Mouse (Mus musculus): ENCODE results near the gene Mpv17l2. TPM values are rescaled to one million over a fixed set of nuclear protein-coding genes. Genes with fewer than 3 reads are reported as not detected.
A peak's percentile ranks its signal among the peaks of the same experiment; 100 is the strongest.

The Mpv17l2 gene
- polyA plus RNA-seq, 1 experiment, result 61.6 TPM

DNA sequence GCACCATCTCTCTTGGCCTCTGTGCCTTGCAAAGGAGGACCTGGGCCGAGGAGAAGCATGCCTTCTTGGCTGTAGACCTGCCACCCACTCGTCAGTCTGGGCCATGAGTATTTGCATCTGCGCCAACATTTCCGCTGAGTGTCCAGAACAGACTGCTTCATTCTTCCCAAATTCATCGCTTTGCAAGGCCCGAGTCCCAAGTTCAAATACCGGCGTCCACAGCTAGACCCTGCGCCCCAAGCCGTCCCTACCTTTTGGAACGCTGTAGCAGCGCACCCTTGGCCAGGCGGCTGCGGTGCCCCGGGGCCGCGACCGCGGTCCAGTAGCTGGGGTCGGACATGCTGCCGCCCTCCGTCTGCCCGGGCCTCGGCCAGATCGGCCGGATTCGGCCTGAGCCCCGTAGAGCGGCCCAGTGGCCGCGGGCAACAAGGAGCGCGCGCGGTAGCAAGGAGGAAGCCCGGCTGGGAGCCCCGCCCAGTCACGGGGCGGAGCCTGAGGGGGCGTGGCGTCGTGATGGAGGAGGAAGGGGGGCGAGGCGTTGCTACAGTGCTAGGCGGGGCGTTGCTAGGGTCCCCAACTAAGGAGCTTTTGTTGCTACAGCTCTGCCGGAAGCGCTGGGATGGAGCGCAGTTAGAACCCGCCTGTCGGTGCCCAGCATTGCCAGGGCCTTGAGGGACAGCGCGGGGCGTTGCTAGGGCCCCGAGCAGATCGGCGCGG is 31.4 kb upstream of the Mpv17l2 start:
- peak; percentile 99 for DNase-seq
- peak overlapping the region; percentile 69 for H3K4me3 ChIP-seq (replicated peaks; ENCODE audit: extremely low read depth, low read depth, low read length)
- H3K4me1 ChIP-seq (ENCODE audit: control insufficient read depth, insufficient read depth, low read length), result peaks cover 16% of the 10 kb centered on the region
- WGBS, result under 1% methylated on average over 57 of the region's 58 CpGs
- TF ChIP-seq CTCF (IDR thresholded peaks at IDR 0.05; ENCODE audit: insufficient read depth, low read length) (no peak), POLR2A (IDR thresholded peaks at IDR 0.05; ENCODE audit: borderline replicate concordance, extremely low read depth, low read depth, low read length) (peak; percentile 70)

DNA sequence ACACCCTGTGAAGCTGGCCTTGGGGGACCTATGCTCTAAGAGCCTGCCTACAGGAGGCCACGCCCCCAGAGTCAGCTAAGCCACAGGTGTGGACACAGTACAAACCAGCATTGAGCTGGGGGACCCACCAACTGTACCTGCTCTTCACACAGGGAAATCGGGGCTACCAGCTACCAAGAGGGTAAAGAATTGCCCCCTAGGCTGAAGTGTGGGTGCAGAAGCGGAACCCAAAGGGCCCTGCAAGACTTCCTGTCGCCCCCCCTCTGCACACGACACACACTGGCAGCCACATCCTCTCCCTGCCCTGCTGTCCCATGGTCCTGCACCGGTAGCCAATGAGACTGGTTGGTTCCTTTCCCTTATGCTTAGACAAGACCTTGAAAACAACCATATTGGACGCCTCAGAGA is 30.6 kb upstream of the Mpv17l2 start:
- DNase-seq, result peak; percentile 33
- TF ChIP-seq POLR2A (IDR thresholded peaks at IDR 0.05; ENCODE audit: borderline replicate concordance, extremely low read depth, low read depth, low read length) (no peak), CTCF (IDR thresholded peaks at IDR 0.05; ENCODE audit: insufficient read depth, low read length) (no peak)
- H3K4me3 ChIP-seq (replicated peaks; ENCODE audit: extremely low read depth, low read depth, low read length), result peak overlapping the region; percentile 69
- 25% methylated on average over 7 of the region's 7 CpGs for WGBS
- H3K4me1 ChIP-seq (ENCODE audit: control insufficient read depth, insufficient read depth, low read length), result peaks cover 16% of the 10 kb centered on the region

DNA sequence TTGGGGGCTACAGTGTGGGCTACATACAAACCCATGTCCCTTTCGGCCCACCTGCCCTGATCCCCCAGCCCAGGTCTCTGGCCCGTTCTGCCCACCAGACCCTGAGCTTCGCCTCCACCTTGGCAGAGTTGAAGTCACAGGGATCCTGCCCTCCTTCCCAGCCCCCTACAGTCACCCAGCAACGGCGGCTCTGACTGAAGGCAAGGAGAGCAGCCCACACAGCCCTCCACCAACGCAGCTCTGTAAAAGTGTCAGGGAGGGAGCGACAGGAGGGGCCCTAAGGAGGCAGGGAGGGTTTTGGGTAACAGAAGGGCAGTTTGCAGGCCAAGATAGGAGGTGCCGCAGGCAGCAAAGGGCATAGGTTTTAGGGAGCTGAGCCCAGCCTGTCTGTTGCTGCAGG is 30.1 kb upstream of the Mpv17l2 start:
- Histone ChIP-seq H3K4me1 (ENCODE audit: control insufficient read depth, insufficient read depth, low read length) (peaks cover 16% of the 10 kb centered on the region), H3K4me3 (replicated peaks; ENCODE audit: extremely low read depth, low read depth, low read length) (no peak overlapping the region)
- WGBS, result 63% methylated on average over 8 of the region's 8 CpGs
- TF ChIP-seq POLR2A (IDR thresholded peaks at IDR 0.05; ENCODE audit: borderline replicate concordance, extremely low read depth, low read depth, low read length) (no peak), CTCF (IDR thresholded peaks at IDR 0.05; ENCODE audit: insufficient read depth, low read length) (no peak)
- no peak for DNase-seq

DNA sequence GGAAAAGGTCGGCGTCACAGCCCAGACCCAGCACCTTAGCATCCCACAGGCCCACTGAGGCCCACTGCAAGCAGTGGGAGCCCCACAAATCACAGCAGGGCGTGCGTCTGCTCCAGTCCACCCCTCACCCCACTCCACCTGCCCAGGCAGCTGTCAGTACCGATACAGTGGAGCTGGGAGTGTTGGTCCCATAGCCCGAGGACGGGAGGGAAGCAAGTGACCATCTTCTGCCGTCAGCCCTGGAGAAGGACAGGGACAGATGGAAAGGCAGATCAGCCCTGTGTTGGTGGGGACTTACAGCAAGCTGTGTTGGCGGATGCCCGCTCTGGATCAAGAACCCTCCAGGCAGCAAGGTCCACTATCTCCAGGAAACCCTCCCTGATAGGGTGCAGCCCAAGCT is 28.3 kb upstream of the Mpv17l2 start:
- H3K4me3 ChIP-seq (replicated peaks; ENCODE audit: extremely low read depth, low read depth, low read length), result no peak overlapping the region
- WGBS, result 83% methylated on average over 10 of the region's 10 CpGs
- TF ChIP-seq POLR2A (IDR thresholded peaks at IDR 0.05; ENCODE audit: borderline replicate concordance, extremely low read depth, low read depth, low read length) (no peak), CTCF (IDR thresholded peaks at IDR 0.05; ENCODE audit: insufficient read depth, low read length) (no peak)
- DNase-seq, result no peak
- H3K4me1 ChIP-seq (ENCODE audit: control insufficient read depth, insufficient read depth, low read length), result peaks cover 16% of the 10 kb centered on the region

DNA sequence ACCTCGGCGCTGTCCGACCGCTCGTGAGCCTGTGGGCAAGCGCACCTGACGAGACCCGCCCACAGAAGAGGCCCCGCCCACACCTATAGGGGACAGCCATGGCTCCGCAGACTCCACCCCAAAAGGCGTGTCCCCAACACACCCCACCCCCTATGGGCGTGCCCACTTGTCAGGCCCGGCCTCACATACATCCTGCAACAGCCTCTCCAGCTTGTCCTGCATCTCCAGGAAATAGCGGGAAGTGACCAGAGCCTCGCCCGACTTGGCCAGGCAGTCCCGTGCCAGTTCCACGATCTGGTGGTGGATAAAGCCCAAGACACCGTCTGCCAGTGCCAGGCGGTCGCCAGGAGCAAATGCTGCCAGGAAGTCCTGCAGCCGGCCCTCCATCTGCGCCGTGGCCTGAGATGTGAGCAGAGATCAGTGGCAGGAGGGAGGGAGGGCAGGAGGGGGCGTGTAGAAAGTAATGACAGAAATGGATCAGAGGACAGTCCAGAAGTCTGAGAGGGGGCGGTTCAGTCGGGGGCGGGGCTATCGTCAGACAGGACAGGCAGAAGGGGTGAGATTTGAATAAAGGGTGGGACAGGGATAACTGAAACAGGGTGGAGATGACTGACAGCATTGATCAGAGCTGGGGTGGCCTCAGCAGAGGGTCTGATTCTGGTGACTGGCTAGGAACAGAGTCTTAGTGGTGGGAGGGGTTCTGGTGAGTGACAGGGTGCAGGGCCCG is 27.4 kb upstream of the Mpv17l2 start:
- peak; percentile 44 for DNase-seq
- 38% methylated on average over 30 of the region's 30 CpGs for WGBS
- Histone ChIP-seq H3K4me1 (ENCODE audit: control insufficient read depth, insufficient read depth, low read length) (peaks cover 16% of the 10 kb centered on the region), H3K4me3 (replicated peaks; ENCODE audit: extremely low read depth, low read depth, low read length) (no peak overlapping the region)
- TF ChIP-seq CTCF (IDR thresholded peaks at IDR 0.05; ENCODE audit: insufficient read depth, low read length), result no peak
- TF ChIP-seq POLR2A (IDR thresholded peaks at IDR 0.05; ENCODE audit: borderline replicate concordance, extremely low read depth, low read depth, low read length), result no peak

DNA sequence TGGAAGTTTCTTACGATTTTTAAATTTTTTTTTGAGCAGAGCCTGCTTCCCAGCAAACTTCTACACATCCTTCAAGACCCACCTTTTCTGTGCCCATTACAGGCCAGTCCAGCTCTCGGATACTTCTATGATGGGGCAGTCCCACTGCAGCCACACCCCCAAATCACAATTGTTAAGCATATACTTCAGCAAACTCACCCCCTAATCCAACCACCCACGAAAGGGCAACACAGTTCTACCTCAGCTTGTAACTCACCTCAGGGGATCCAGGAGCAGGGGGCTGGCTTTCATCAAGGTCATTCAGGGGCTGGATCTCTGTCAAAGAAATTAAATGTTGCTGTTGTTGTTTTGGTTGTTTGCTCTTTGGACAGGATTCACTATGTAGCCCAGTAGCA is 26.3 kb upstream of the Mpv17l2 start:
- no peak overlapping the region for H3K4me3 ChIP-seq (replicated peaks; ENCODE audit: extremely low read depth, low read depth, low read length)
- DNase-seq, result no peak
- no peak for TF ChIP-seq CTCF (IDR thresholded peaks at IDR 0.05; ENCODE audit: insufficient read depth, low read length)
- TF ChIP-seq POLR2A (IDR thresholded peaks at IDR 0.05; ENCODE audit: borderline replicate concordance, extremely low read depth, low read depth, low read length), result no peak
- H3K4me1 ChIP-seq (ENCODE audit: control insufficient read depth, insufficient read depth, low read length), result peaks cover 12% of the 10 kb centered on the region
- WGBS, result 91% methylated on average over 3 of the region's 3 CpGs

DNA sequence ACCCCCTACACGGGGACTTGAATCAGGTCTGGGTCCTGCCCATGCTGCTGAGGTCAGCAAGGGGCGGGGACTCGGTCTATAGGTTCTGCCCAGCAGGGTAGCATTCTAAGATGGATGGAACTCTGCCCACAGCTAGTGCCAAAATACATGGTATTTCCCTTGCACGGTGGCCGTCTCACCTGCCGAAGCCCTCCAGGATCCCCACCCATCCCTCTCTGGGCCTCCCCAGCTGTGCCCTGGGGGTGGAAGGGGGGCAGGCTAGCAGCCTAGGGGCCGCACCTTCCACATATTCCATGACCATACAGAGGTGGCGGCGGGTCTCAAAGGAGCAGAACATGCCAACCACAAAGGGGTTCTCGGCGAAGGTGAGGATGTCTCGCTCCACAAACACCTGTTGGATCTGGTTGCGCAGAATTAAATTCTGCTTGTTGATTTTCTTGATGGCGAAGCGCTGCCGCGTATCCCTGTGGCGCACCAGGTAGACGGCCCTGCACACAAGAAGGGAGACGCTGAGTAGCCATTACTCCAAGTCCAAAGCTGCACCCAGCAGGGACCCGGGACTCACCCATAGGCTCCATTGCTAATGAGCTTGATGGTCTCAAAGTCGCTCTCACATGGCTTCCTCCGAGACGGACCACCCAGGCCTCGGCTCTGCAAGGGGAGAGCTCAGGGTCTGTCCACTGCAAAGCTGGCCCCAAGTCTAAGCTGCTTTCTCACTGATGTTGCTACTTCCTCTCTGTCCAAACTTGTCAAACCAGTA is 25.7 kb upstream of the Mpv17l2 start:
- no peak for TF ChIP-seq CTCF (IDR thresholded peaks at IDR 0.05; ENCODE audit: insufficient read depth, low read length)
- TF ChIP-seq POLR2A (IDR thresholded peaks at IDR 0.05; ENCODE audit: borderline replicate concordance, extremely low read depth, low read depth, low read length), result no peak

DNA sequence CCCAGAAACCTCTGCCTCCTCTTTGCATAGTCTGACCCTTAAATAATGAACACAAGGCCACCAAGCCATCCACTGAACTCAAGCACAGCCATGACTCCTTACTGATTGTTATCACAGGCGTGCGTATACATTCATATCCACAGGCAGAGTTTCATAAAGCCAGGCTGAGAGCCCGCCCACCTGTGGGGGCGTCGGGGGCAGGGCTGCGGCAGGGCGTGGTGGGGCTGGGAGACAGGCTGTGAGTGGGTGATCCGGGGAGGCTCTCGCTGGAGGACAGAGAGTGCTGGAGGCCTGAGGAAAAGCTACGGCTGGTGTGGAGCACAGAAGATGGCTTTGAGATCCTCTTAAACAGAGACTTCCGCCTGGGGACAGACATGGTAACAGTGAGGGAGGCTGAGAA is 19.3 kb upstream of the Mpv17l2 start:
- TF ChIP-seq CTCF (IDR thresholded peaks at IDR 0.05; ENCODE audit: insufficient read depth, low read length) (no peak), POLR2A (IDR thresholded peaks at IDR 0.05; ENCODE audit: borderline replicate concordance, extremely low read depth, low read depth, low read length) (no peak)
- 73% methylated on average over 11 of the region's 11 CpGs for WGBS
- 0 out of 2 replicates have a peak, but pooled peaks cover 3% of the 10 kb centered on the region for H3K4me1 ChIP-seq (ENCODE audit: control insufficient read depth, insufficient read depth, low read length)
- DNase-seq, result no peak
- H3K4me3 ChIP-seq (replicated peaks; ENCODE audit: extremely low read depth, low read depth, low read length), result no peak overlapping the region

More for the DNA sequence above, 25.7 kb upstream of the Mpv17l2 start:
- Histone ChIP-seq H3K4me1 (ENCODE audit: control insufficient read depth, insufficient read depth, low read length) (peaks cover 8% of the 10 kb centered on the region), H3K4me3 (replicated peaks; ENCODE audit: extremely low read depth, low read depth, low read length) (no peak overlapping the region)
- 93% methylated on average over 25 of the region's 25 CpGs for WGBS
- no peak for DNase-seq

All from lung, adult 2 months (tissue).